Mouse (Mus musculus) MN1 (cell line): ENCODE measurements around the gene Sh2b1.
A peak's percentile ranks its signal among the peaks of the same experiment; 100 is the strongest.
"Not testable (repeated sequence)": the region's sequence is repeated elsewhere in the genome, so short reads cannot be mapped to it uniquely, and the experiment has no call there.

Source experiments
- DNase-seq: peaks from one replicate; pipeline ENCODE4 v3.0.0-alpha.2; 2016; ENCODE audit warnings: low spot score

The Sh2b1 gene

GRCm38 (mm10) chr7:126474993-126475581 is at the start of gene Sh2b1:
Gene Sh2b1 (minus strand): TSS chr7:126475424.
- DNase-seq = peak; percentile 94

- DNase-seq = no peak
Observed at GRCm38 (mm10) chr7:126523316-126523715, 48.1 kb upstream of the Sh2b1 start.

- peak; percentile 84 for DNase-seq
Observed at GRCm38 (mm10) chr7:126519513-126519912, 44.3 kb upstream of the Sh2b1 start.

- DNase-seq = no peak
Observed at GRCm38 (mm10) chr7:126518261-126518941, 43.2 kb upstream of the Sh2b1 start.

GRCm38 (mm10) chr7:126511287-126511686 is 36.1 kb upstream of the Sh2b1 start:
- DNase-seq = no peak

- DNase-seq = no peak
Observed at GRCm38 (mm10) chr7:126507126-126507778, 32.0 kb upstream of the Sh2b1 start.

GRCm38 (mm10) chr7:126504913-126505312 is 29.7 kb upstream of the Sh2b1 start:
- DNase-seq = no peak

- peak; percentile 99 for DNase-seq
Observed at GRCm38 (mm10) chr7:126503273-126503878, 28.2 kb upstream of the Sh2b1 start, which contains the start of gene Atxn2l. Gene Atxn2l (minus strand): TSS chr7:126503437.

- peak; percentile 49 for DNase-seq
Observed at GRCm38 (mm10) chr7:126502751-126503150, 27.5 kb upstream of the Sh2b1 start.

GRCm38 (mm10) chr7:126502023-126502741 is 27.0 kb upstream of the Sh2b1 start:
- peak; percentile 96 for DNase-seq

- DNase-seq = no peak
Observed at GRCm38 (mm10) chr7:126501684-126502022, 26.4 kb upstream of the Sh2b1 start.

- DNase-seq = no peak
Observed at GRCm38 (mm10) chr7:126499416-126499815, 24.2 kb upstream of the Sh2b1 start.

- no peak for DNase-seq
Observed at GRCm38 (mm10) chr7:126497966-126498365, 22.7 kb upstream of the Sh2b1 start.

GRCm38 (mm10) chr7:126496475-126496874 is 21.3 kb upstream of the Sh2b1 start:
- no peak for DNase-seq

GRCm38 (mm10) chr7:126494120-126494519 is 18.9 kb upstream of the Sh2b1 start:
- no peak for DNase-seq

GRCm38 (mm10) chr7:126491973-126492372 is 16.7 kb upstream of the Sh2b1 start:
- DNase-seq = no peak

- DNase-seq = no peak
Observed at GRCm38 (mm10) chr7:126491005-126491404, 15.8 kb upstream of the Sh2b1 start.

- DNase-seq = not testable (repeated sequence)
Observed at GRCm38 (mm10) chr7:126487617-126488385, 12.6 kb upstream of the Sh2b1 start.

- peak; percentile 95 for DNase-seq
Observed at GRCm38 (mm10) chr7:126487052-126487483, 11.8 kb upstream of the Sh2b1 start, which contains the start of gene Tufm. Gene Tufm (plus strand): TSS chr7:126487361.

- DNase-seq = peak; percentile 92
Observed at GRCm38 (mm10) chr7:126482392-126482871, 7.2 kb upstream of the Sh2b1 start.

- DNase-seq = peak; percentile 72
Observed at GRCm38 (mm10) chr7:126481699-126482098, 6.5 kb upstream of the Sh2b1 start.
